Mouse (Mus musculus): ENCODE results near the gene Rabgap1l. TPM values are rescaled to one million over a fixed set of nuclear protein-coding genes. Genes with fewer than 3 reads are reported as not detected.

The Rabgap1l gene
- polyA plus RNA-seq, 1 experiment from 2014 or later = 41.8 TPM

- Histone ChIP-seq H3K9ac (ENCODE audit: low read depth, low read length) (peak overlapping the region; percentile 96), H3K4me1 (ENCODE audit: control insufficient read depth, insufficient read depth, low read length) (peaks cover 28% of the 10 kb centered on the region), H3K36me3 (ENCODE audit: control insufficient read depth, insufficient read depth, low read length) (peaks cover 4% of the 10 kb centered on the region; the same call in 1 of the 2 replicates), H3K27me3 (ENCODE audit: control insufficient read depth, insufficient read depth, low read depth, low read length) (no peaks in the 10 kb centered on the region), H3K4me2 (ENCODE audit: low read length) (peak overlapping the region; percentile 85), H3K4me3 (ENCODE audit: low read depth, low read length) (peak overlapping the region; percentile 97), H3K27ac (ENCODE audit: low read length) (peak overlapping the region; percentile 99), H3K9me3 (replicated peaks; ENCODE audit: control insufficient read depth, low read length, poor library complexity, severe bottlenecking) (no peaks in the 10 kb centered on the region)
- no peak for ATAC-seq
- 2% methylated on average over 8 of the region's 8 CpGs for WGBS
Measured at GRCm38 (mm10) chr1:160211597-160212122, 581.4 kb downstream of the Rabgap1l start.

- Histone ChIP-seq H3K4me1 (ENCODE audit: control insufficient read depth, insufficient read depth, low read length) (peaks cover 28% of the 10 kb centered on the region), H3K27ac (ENCODE audit: low read length) (no peak overlapping the region), H3K9me3 (replicated peaks; ENCODE audit: control insufficient read depth, low read length, poor library complexity, severe bottlenecking) (no peaks in the 10 kb centered on the region), H3K4me2 (ENCODE audit: low read length) (peak overlapping the region; percentile 85), H3K9ac (ENCODE audit: low read depth, low read length) (0 out of 2 replicates have a peak overlapping the region, but pooled peaks have one; percentile 15), H3K27me3 (ENCODE audit: control insufficient read depth, insufficient read depth, low read depth, low read length) (no peaks in the 10 kb centered on the region), H3K4me3 (ENCODE audit: low read depth, low read length) (0 out of 2 replicates have a peak overlapping the region, but pooled peaks have one; percentile 97), H3K36me3 (ENCODE audit: control insufficient read depth, insufficient read depth, low read length) (peaks cover 11% of the 10 kb centered on the region; the same call in 1 of the 2 replicates)
- WGBS = 67% methylated on average over 3 of the region's 3 CpGs
- no peak for ATAC-seq
Measured at GRCm38 (mm10) chr1:160210566-160210965, 582.4 kb downstream of the Rabgap1l start.

- no peak overlapping the region for H3K4me3 ChIP-seq (ENCODE audit: low read depth, low read length)
- peaks cover 11% of the 10 kb centered on the region; the same call in 1 of the 2 replicates for H3K36me3 ChIP-seq (ENCODE audit: control insufficient read depth, insufficient read depth, low read length)
- H3K4me1 ChIP-seq (ENCODE audit: control insufficient read depth, insufficient read depth, low read length) = peaks cover 28% of the 10 kb centered on the region
- 14% methylated on average over 2 of the region's 2 CpGs for WGBS
- ATAC-seq = no peak
- H3K27me3 ChIP-seq (ENCODE audit: control insufficient read depth, insufficient read depth, low read depth, low read length) = no peaks in the 10 kb centered on the region
- peak overlapping the region; percentile 20; the same call in 1 of the 2 replicates for H3K4me2 ChIP-seq (ENCODE audit: low read length)
- H3K9ac ChIP-seq (ENCODE audit: low read depth, low read length) = no peak overlapping the region
- H3K27ac ChIP-seq (ENCODE audit: low read length) = no peak overlapping the region
- no peaks in the 10 kb centered on the region for H3K9me3 ChIP-seq (replicated peaks; ENCODE audit: control insufficient read depth, low read length, poor library complexity, severe bottlenecking)
Measured at GRCm38 (mm10) chr1:160209844-160210243, 583.2 kb downstream of the Rabgap1l start.

DNA sequence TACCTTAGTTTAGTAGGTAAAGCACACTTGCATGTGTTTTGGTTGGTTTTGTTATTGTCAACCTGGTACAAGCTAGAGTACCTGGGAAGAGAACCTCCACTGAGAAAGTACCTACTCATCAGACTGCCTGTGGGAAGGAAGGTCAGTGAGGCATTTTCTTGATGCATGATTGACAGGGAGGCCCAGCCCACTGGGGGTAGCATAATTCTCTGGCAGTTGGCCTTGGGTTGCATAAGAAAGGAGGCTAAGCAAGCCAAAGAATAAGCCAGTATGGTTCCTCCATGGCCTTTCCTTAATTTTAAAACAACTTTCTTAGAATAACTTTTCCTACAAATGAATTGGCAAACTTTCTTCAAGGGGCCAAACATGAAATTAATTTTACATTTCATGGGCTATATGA lies 587.5 kb downstream of the Rabgap1l start:
- no peaks in the 10 kb centered on the region for H3K27me3 ChIP-seq (ENCODE audit: control insufficient read depth, insufficient read depth, low read depth, low read length)
- no peak overlapping the region for H3K9ac ChIP-seq (ENCODE audit: low read depth, low read length)
- no peak overlapping the region for H3K4me2 ChIP-seq (ENCODE audit: low read length)
- ATAC-seq = 0 out of 2 replicates have a peak, but pooled peaks have one; percentile 8
- no peaks in the 10 kb centered on the region for H3K9me3 ChIP-seq (replicated peaks; ENCODE audit: control insufficient read depth, low read length, poor library complexity, severe bottlenecking)
- no peak overlapping the region for H3K27ac ChIP-seq (ENCODE audit: low read length)
- H3K4me3 ChIP-seq (ENCODE audit: low read depth, low read length) = no peak overlapping the region
- H3K4me1 ChIP-seq (ENCODE audit: control insufficient read depth, insufficient read depth, low read length) = peaks cover 11% of the 10 kb centered on the region
- H3K36me3 ChIP-seq (ENCODE audit: control insufficient read depth, insufficient read depth, low read length) = peaks cover 19% of the 10 kb centered on the region

GRCm38 (mm10) chr1:160195337-160195663 lies 597.7 kb downstream of the Rabgap1l start:
- H3K36me3 ChIP-seq (ENCODE audit: control insufficient read depth, insufficient read depth, low read length) = 0 out of 2 replicates have a peak, but pooled peaks cover 4% of the 10 kb centered on the region
- H3K9me3 ChIP-seq (replicated peaks; ENCODE audit: control insufficient read depth, low read length, poor library complexity, severe bottlenecking) = no peaks in the 10 kb centered on the region
- peak overlapping the region; percentile 80 for H3K9ac ChIP-seq (ENCODE audit: low read depth, low read length)
- no peaks in the 10 kb centered on the region for H3K27me3 ChIP-seq (ENCODE audit: control insufficient read depth, insufficient read depth, low read depth, low read length)
- no peak for ATAC-seq
- H3K4me2 ChIP-seq (ENCODE audit: low read length) = peak overlapping the region; percentile 89
- peak overlapping the region; percentile 81 for H3K27ac ChIP-seq (ENCODE audit: low read length)
- WGBS = under 1% methylated on average over 13 of the region's 13 CpGs
- H3K4me3 ChIP-seq (ENCODE audit: low read depth, low read length) = peak overlapping the region; percentile 75
- peaks cover 14% of the 10 kb centered on the region for H3K4me1 ChIP-seq (ENCODE audit: control insufficient read depth, insufficient read depth, low read length)

DNA sequence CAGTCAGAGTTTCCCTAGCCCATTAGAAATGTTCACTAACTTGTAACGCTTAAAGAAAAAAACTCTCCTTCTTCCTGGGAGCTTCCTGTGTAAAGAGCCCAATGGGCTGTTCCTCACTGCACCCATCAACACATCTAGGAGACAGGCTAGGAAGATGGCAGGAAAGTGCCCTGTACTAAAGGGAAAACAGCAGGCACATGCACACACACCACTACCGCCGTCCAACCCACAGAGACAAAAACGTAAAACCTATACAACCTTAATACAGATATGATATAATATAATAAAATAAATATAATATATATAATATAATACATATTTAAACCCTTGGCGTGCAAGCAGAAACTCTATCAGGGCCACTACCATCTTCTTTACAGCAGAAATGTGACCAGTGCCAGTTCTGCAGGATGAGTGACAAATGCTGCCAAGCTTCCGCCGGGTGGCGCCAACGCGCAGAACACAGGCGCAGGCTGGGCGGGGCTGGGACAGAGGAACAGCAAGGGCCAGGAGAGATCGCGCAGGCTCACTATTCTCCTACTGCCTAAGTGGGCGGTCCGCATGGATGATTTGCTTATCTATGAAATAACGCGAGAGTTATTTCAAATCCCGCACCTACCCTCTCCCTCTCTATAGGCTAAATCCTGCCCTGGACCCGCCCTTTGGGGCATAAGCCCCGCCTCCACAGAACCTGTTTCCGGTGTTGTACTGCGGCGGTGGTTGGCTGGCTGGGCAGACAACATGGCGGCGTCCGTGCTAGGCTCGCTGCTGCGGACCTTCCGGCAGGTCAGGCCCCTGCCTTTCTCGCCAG lies 598.3 kb downstream of the Rabgap1l start, which contains the start of gene Mrps14:
Gene Mrps14 (plus strand): TSS at position 687 of the 808 bp plus-strand sequence.
- peak within 1 kb of the TSS; percentile 81 for H3K27ac ChIP-seq (ENCODE audit: low read length)
- no peaks in the 10 kb centered on the region for H3K27me3 ChIP-seq (ENCODE audit: control insufficient read depth, insufficient read depth, low read depth, low read length)
- H3K9me3 ChIP-seq (replicated peaks; ENCODE audit: control insufficient read depth, low read length, poor library complexity, severe bottlenecking) = no peaks in the 10 kb centered on the region
- peak; percentile 99 for ATAC-seq
- peak within 1 kb of the TSS; percentile 80 for H3K9ac ChIP-seq (ENCODE audit: low read depth, low read length)
- H3K36me3 ChIP-seq (ENCODE audit: control insufficient read depth, insufficient read depth, low read length) = 0 out of 2 replicates have a peak, but pooled peaks cover 4% of the 10 kb centered on the region
- peak within 1 kb of the TSS; percentile 75 for H3K4me3 ChIP-seq (ENCODE audit: low read depth, low read length)
- H3K4me1 ChIP-seq (ENCODE audit: control insufficient read depth, insufficient read depth, low read length) = peaks cover 14% of the 10 kb centered on the region
- 6% methylated on average over 31 of the region's 31 CpGs for WGBS
- peak within 1 kb of the TSS; percentile 89 for H3K4me2 ChIP-seq (ENCODE audit: low read length)

GRCm38 (mm10) chr1:160184506-160184905 lies 608.5 kb downstream of the Rabgap1l start:
- Histone ChIP-seq H3K4me2 (ENCODE audit: low read length) (peak overlapping the region; percentile 21), H3K36me3 (ENCODE audit: control insufficient read depth, insufficient read depth, low read length) (no peaks in the 10 kb centered on the region), H3K9me3 (replicated peaks; ENCODE audit: control insufficient read depth, low read length, poor library complexity, severe bottlenecking) (no peaks in the 10 kb centered on the region; the same call in 1 of the 2 replicates), H3K4me3 (ENCODE audit: low read depth, low read length) (no peak overlapping the region), H3K9ac (ENCODE audit: low read depth, low read length) (no peak overlapping the region), H3K27me3 (ENCODE audit: control insufficient read depth, insufficient read depth, low read depth, low read length) (no peaks in the 10 kb centered on the region), H3K27ac (ENCODE audit: low read length) (no peak overlapping the region), H3K4me1 (ENCODE audit: control insufficient read depth, insufficient read depth, low read length) (no peaks in the 10 kb centered on the region; the same call in 1 of the 2 replicates)
- 11% methylated on average over 5 of the region's 5 CpGs for WGBS
- ATAC-seq = peak; percentile 91

- Histone ChIP-seq H3K9ac (ENCODE audit: low read depth, low read length) (no peak overlapping the region), H3K4me3 (ENCODE audit: low read depth, low read length) (no peak overlapping the region), H3K9me3 (replicated peaks; ENCODE audit: control insufficient read depth, low read length, poor library complexity, severe bottlenecking) (no peaks in the 10 kb centered on the region), H3K4me2 (ENCODE audit: low read length) (no peak overlapping the region), H3K36me3 (ENCODE audit: control insufficient read depth, insufficient read depth, low read length) (no peaks in the 10 kb centered on the region), H3K27ac (ENCODE audit: low read length) (no peak overlapping the region), H3K4me1 (ENCODE audit: control insufficient read depth, insufficient read depth, low read length) (no peaks in the 10 kb centered on the region; the same call in 1 of the 2 replicates), H3K27me3 (ENCODE audit: control insufficient read depth, insufficient read depth, low read depth, low read length) (no peaks in the 10 kb centered on the region)
- WGBS = 79% methylated on average over 4 of the region's 4 CpGs
- no peak for ATAC-seq
Measured at GRCm38 (mm10) chr1:160181216-160181615, 611.8 kb downstream of the Rabgap1l start.

DNA sequence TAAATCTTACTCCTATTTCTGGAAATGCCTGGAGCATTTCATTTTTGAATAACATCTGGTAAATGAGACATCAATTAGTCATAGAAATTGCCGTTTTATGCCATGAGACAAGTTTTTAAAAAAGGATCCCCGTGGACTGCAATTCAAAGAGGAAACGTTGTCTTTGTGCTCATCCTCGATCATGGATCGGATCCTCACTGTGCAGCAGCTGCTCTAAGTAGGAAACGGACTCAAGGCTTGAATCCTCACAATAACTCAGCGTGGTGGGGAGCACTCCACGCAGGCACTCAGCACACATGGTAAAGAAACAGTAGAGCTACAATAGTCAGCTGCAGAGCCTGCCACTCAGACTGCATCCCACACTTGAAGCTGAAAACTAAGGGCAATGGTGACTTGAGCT lies 616.1 kb downstream of the Rabgap1l start:
- no peaks in the 10 kb centered on the region for H3K27me3 ChIP-seq (ENCODE audit: control insufficient read depth, insufficient read depth, low read depth, low read length)
- no peaks in the 10 kb centered on the region for H3K9me3 ChIP-seq (replicated peaks; ENCODE audit: control insufficient read depth, low read length, poor library complexity, severe bottlenecking)
- no peak for ATAC-seq
- no peak overlapping the region for H3K9ac ChIP-seq (ENCODE audit: low read depth, low read length)
- H3K36me3 ChIP-seq (ENCODE audit: control insufficient read depth, insufficient read depth, low read length) = no peaks in the 10 kb centered on the region
- no peak overlapping the region for H3K4me3 ChIP-seq (ENCODE audit: low read depth, low read length)
- H3K4me1 ChIP-seq (ENCODE audit: control insufficient read depth, insufficient read depth, low read length) = no peaks in the 10 kb centered on the region; the same call in 1 of the 2 replicates
- no peak overlapping the region for H3K4me2 ChIP-seq (ENCODE audit: low read length)
- 43% methylated on average over 8 of the region's 8 CpGs for WGBS
- no peak overlapping the region for H3K27ac ChIP-seq (ENCODE audit: low read length)

Measured in midbrain, embryonic 16.5 days (tissue).